Mouse (Mus musculus): ENCODE results near the gene Vsir. TPM values are rescaled to one million over a fixed set of nuclear protein-coding genes. Genes with fewer than 3 reads are reported as not detected.

Gene Vsir
- polyA plus RNA-seq, 1 experiment from 2014 or later = 3.0 TPM

Other genes with a start within 250 kb of the Vsir start
- 106 and 113 TPM in 2 replicates for gene Spock2, start 240.6 kb upstream of the Vsir start, polyA plus RNA-seq (2015; fragmentation: Nextera tagmentation; extraction: Ambion mirVana)
- gene Chst3, start 127.6 kb upstream of the Vsir start, polyA plus RNA-seq (2015; fragmentation: Nextera tagmentation; extraction: Ambion mirVana) = 1.1 and 1.6 TPM in 2 replicates
- gene Psap, start 69.2 kb upstream of the Vsir start, polyA plus RNA-seq (2015; fragmentation: Nextera tagmentation; extraction: Ambion mirVana) = 169 and 192 TPM in 2 replicates
- gene Gm17455, start 52.9 kb downstream of the Vsir start, polyA plus RNA-seq (2015; fragmentation: Nextera tagmentation; extraction: Ambion mirVana) = 8.9 and 11.0 TPM in 2 replicates

All from midbrain, embryonic 15.5 days (tissue).